Mouse (Mus musculus): ENCODE measurements around the gene Olfr460.
"Not testable (repeated sequence)": the region's sequence is repeated elsewhere in the genome, so short reads cannot be mapped to it uniquely, and the experiment has no call there.

The Olfr460 gene

GRCm38 (mm10) chr6:40569187-40569586 lies at the start of gene Olfr460:
Gene Olfr460 (plus strand): TSS chr6:40569487.
- DNase-seq (ENCODE audit: inconsistent age in 2 of 2, low spot score in 1 of 2) = no peak

DNA sequence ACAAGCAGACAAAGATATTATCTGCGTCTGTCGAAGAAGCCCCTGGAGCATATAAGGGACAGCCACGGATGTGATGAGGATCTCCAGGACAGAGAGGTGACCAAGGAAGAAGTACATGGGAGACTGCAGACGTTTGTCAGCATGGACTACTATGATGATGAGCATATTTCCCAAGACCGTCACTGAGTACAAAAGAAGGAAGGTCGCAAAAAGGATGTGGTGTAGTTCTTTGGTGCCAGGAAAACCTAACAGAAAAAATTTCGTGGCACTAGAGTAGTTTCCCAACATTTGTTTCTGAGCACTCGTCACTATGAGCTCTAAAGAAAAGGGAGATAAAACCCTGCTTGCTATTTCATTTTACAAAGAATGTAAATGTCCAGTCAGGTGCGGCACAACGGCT lies 24.6 kb upstream of the Olfr460 start:
- DNase-seq (ENCODE audit: inconsistent age in 2 of 2, low spot score in 1 of 2) = no peak

GRCm38 (mm10) chr6:40554950-40555349 lies 14.3 kb upstream of the Olfr460 start, which contains the start of gene Olfr461:
Gene Olfr461 (minus strand): TSS chr6:40555050.
- no peak for DNase-seq (ENCODE audit: inconsistent age in 2 of 2, low spot score in 1 of 2)

DNA sequence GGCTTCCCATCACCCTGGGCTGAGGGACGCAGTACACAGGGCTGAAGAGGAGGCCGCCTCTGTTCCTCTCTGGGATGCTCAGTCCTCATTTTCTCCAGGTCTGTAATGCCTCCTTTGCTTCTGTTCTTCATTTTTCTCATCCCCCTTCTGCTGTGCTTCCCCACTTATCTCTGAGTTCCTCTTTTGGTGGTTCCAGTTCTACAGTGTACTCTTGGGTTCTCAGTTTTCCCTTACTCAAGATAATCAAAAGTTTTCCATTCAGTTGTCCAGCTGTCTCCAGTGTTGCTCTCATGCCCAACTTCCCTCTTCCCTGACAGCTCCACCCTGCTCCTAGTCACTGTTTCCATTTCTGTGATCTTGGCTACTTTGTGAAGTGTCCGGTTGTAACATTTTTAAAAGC lies 4.3 kb downstream of the Olfr460 start:
- DNase-seq (ENCODE audit: inconsistent age in 2 of 2, low spot score in 1 of 2) = no peak

DNA sequence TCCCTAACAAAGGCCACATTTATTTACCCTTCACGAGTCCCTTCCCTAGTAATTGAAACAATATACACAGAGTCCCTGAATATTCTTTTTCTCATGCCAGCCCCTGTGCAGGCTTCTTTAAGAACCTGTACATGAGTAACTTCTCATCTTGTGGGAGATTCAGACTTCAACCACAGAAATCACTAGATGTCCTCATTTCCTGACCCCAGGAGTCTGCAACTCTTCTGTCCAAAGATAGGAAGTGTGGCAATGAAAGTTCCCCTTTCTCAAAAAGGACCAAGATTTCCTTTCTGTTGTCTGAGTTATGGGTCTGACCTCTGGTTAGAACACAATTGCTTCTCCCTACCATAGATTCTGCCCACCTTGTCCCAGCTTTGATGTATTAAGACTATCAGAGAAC lies 7.0 kb downstream of the Olfr460 start:
- DNase-seq (ENCODE audit: inconsistent age in 2 of 2, low spot score in 1 of 2) = no peak

DNA sequence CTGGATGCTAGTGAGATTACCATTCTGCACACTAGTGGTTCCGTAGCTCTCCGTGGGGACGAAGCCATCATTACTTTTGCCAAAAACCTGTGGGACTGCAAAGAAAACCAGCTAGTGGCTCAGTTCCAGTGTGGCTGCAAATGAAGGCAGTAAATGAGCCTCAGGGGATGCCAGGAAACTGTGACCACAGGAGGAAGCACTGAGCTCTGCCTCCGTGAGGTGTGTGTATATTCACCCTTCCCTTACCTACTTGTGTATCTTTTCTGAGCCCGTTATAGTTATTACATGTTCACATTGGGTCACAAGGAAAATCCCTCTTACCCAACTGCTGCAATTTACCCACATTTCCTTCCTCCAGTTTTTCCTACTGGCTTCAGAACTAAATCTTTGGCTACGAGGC lies 15.0 kb downstream of the Olfr460 start:
- no peak for DNase-seq (ENCODE audit: inconsistent age in 2 of 2, low spot score in 1 of 2)

DNA sequence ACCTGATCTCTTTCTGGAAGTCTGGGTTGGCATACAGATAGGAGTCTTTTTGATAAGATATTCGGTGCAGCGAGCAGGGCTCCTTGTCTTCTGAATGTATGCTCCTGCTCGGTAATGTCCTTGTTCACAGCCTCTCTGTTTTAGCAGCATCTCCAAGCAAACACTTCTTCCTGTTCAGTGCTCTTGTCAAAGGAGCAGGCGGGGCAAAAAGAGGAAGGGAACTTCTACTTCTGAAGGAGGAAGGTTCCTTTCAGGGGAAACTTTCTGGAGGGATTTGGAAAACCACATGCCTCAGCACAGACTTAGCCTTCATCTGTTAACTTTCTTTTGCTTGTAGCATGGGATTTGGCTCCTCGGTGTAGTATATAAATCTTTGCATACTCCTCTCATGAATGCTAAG lies 16.4 kb downstream of the Olfr460 start, which contains the start of gene Clec5a:
Clec5a (minus strand) TSS at position 177 of the 400 bp plus-strand sequence.
- DNase-seq (ENCODE audit: inconsistent age in 2 of 2, low spot score in 1 of 2) = no peak

- DNase-seq (ENCODE audit: inconsistent age in 2 of 2, low spot score in 1 of 2) = no peak
Measured at GRCm38 (mm10) chr6:40588346-40588745, 19.1 kb downstream of the Olfr460 start.

DNA sequence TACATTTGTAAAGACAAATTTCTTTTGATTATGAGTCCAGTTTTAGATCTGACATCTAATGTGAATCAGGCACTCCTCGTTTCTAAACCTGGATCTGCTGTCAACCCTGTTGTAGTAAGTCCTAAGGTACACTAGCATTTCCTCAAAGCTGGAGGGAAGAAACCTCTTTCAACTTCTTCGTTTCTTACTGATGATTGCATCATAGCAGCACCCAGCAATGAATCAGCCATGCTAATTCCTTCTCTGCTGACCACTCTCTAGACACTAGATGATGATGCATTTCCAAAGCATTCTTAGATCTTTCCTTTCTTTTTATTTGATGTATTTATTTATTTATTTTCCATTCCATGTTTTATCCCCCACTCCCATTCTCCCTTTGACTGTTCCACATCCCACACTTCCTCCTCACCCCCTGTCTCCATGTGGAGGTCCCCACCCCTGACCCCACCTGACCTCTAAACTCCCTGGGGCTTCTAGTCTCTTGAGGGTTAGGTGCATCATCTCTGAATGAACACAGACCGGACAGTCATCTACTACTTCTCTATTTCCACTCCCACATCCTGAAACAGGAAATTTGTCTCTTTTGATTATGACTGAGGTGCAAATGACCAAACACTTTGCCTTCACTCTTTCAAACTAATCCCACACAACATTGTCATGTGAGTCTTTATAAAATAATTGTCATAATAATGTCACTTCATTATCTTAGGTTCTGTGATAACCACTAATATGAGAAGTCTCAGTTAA lies 25.7 kb downstream of the Olfr460 start:
- no peak for DNase-seq (ENCODE audit: inconsistent age in 2 of 2, low spot score in 1 of 2)

- not testable (repeated sequence) for DNase-seq (ENCODE audit: inconsistent age in 2 of 2, low spot score in 1 of 2)
Measured at GRCm38 (mm10) chr6:40598546-40598945, 29.3 kb downstream of the Olfr460 start.

DNA sequence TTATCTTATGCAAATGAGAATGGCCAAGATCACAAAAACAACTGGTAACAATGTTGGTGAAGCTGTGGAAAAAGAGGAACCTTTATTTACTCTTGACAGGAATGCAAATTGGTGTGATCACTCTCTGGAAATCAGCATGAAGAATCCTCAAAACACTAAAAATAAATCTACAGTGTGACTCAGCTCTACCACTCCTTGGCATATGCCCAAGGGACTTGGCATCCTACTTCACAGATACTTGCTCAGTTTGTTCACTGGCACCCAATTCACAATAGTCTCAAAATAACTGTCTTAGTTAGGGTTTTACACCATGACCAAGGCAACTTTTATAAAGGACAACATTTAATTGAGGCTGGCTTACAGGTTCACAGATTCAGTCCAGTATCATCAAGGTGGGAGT lies 38.1 kb downstream of the Olfr460 start:
- peak; percentile 28 to 82 for DNase-seq (ENCODE audit: inconsistent age in 2 of 2, low spot score in 1 of 2)

DNA sequence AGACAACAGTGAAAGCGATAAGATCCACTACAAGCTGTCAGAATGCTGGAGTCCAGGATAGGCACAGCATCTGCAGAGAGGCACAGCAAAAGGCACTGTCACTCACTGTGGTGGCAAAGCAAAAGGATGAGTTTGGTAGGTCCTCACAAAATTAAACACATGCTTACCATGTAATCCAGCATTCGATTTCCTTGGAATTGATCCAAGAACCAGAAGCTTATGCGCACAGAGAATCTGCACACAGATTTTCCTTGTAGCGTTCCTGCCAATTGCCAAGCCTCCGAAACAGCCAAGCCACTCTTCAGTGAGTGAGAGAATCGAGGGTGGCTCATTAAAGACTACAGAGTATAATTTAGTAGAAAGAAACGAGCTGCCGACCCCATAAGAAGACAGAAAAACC lies 41.0 kb downstream of the Olfr460 start:
- DNase-seq (ENCODE audit: inconsistent age in 2 of 2, low spot score in 1 of 2) = no peak

GRCm38 (mm10) chr6:40613260-40613852 lies 44.1 kb downstream of the Olfr460 start, which contains the start of gene Tas2r138:
Gene Tas2r138 (minus strand): TSS chr6:40613310.
- DNase-seq (ENCODE audit: inconsistent age in 2 of 2, low spot score in 1 of 2) = no peak

GRCm38 (mm10) chr6:40617965-40618364 lies 48.7 kb downstream of the Olfr460 start:
- DNase-seq (ENCODE audit: inconsistent age in 2 of 2, low spot score in 1 of 2) = peak; percentile 64 to 89

Measured in adrenal gland, adult (tissue).